ENCODE assay signal across 10 mouse cellular contexts in the genomic region with DNA sequence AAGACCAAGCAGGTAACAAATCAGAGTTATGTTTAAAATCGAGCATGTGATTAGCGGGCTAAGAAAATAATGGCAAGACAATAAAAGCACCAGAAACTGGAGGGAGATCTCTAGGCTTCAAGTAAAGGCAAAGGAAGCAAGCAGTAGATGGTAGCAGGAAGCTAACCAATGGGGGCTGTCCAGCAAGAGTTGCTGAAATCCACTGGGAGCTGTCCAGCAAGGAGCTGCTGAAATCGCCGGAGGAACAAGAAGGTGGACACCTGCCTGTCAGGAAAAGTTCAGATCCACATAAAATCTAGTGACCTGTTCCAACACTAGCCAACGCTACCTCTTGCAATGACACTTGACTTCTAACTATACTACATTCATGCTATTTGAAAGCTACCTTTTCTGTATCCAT. TPM values are rescaled to one million over a fixed set of nuclear protein-coding genes. Genes with fewer than 3 reads are reported as not detected.
DNase-seq lines count a peak whose midpoint lies in the region; TF ChIP-seq lines count a peak whose summit lies in the region.
"Had no signal": no experiment of that assay in that cellular context is flagged by ENCODE, and none has a peak within 500 bp of the region (broad histone marks: within the 10 kb centered on the region; RNA-seq: fewer than 3 reads in every experiment).

No protein-coding gene starts in this region.

- no peaks in the 10 kb centered on the region for H3K36me3 ChIP-seq in heart, embryonic 10.5 days
- H3K36me3 ChIP-seq in MEL (ENCODE audit: control insufficient read depth in 1 of 2, insufficient read depth in 2 of 2, low read length in 2 of 2) = no peaks in the 10 kb centered on the region
- H3K36me3 ChIP-seq in thymus, adult 2 months (ENCODE audit: control insufficient read depth, insufficient read depth, low read length) = no peaks in the 10 kb centered on the region
- H3K36me3 ChIP-seq: neural tube, embryonic 13.5 days had no signal

- no peaks in the 10 kb centered on the region for H3K79me2 ChIP-seq in MEL (ENCODE audit: control insufficient read depth, insufficient read depth, low read length, poor library complexity)

- no peaks in the 10 kb centered on the region for H3K27me3 ChIP-seq in heart, embryonic 10.5 days (ENCODE audit: insufficient read depth, poor library complexity, severe bottlenecking)
- peaks cover 0 to 2% of the 10 kb centered on the region in 2 experiments; a peak in 2 of 4 replicates for H3K27me3 ChIP-seq in MEL (ENCODE audit: control insufficient read depth in 1 of 2, insufficient read depth in 2 of 2, low read length in 2 of 2)
- H3K27me3 ChIP-seq in thymus, adult 2 months (ENCODE audit: control insufficient read depth, insufficient read depth, low read length) = no peaks in the 10 kb centered on the region
- H3K27me3 ChIP-seq: neural tube, embryonic 13.5 days had no signal

- TF ChIP-seq CTCF in MEL (IDR thresholded peaks at IDR 0.05 in 2 of 3, conservative IDR thresholded peaks at IDR 0.05 in 1 of 3; ENCODE audit: control insufficient read depth in 1 of 3, insufficient read depth in 1 of 3, low read depth in 2 of 3, low read length in 3 of 3, poor library complexity in 1 of 3, severe bottlenecking in 1 of 3) = no peak
- TF ChIP-seq CTCF in thymus, adult 2 months (IDR thresholded peaks at IDR 0.05; ENCODE audit: borderline replicate concordance, control insufficient read depth, extremely low read depth, insufficient read depth, low read length, poor library complexity) = no peak

- H3K4me1 ChIP-seq in heart, embryonic 10.5 days = no peaks in the 10 kb centered on the region
- no peaks in the 10 kb centered on the region for H3K4me1 ChIP-seq in MEL (ENCODE audit: control insufficient read depth in 1 of 2, insufficient read depth in 2 of 2, low read length in 2 of 2)
- H3K4me1 ChIP-seq in thymus, adult 2 months (replicated peaks; ENCODE audit: control insufficient read depth, insufficient read depth, low read length) = no peaks in the 10 kb centered on the region
- H3K4me1 ChIP-seq: neural tube, embryonic 13.5 days had no signal

- H3K4me3 ChIP-seq in heart, embryonic 10.5 days = no peak overlapping the region
- no peak overlapping the region for H3K4me3 ChIP-seq in MEL (ENCODE audit: control insufficient read depth in 1 of 2, insufficient read depth in 1 of 2, low read depth in 2 of 2, low read length in 2 of 2)
- no peak overlapping the region for H3K4me3 ChIP-seq in thymus, adult 2 months (ENCODE audit: control insufficient read depth, insufficient read depth, low read length)
- H3K4me3 ChIP-seq: neural tube, embryonic 13.5 days had no signal

- no peak for TF ChIP-seq RAD21 in MEL (IDR thresholded peaks at IDR 0.05; ENCODE audit: low read depth, low read length)

- no peak for TF ChIP-seq POLR2A in MEL (IDR thresholded peaks at IDR 0.05; ENCODE audit: control insufficient read depth in 1 of 2, insufficient read depth in 1 of 2, low read depth in 1 of 2, low read length in 2 of 2, poor library complexity in 1 of 2)
- TF ChIP-seq POLR2A in thymus, adult 2 months (IDR thresholded peaks at IDR 0.05; ENCODE audit: control insufficient read depth, extremely low read depth, insufficient read depth, low read length, poor library complexity) = no peak

- intact Hi-C loops in heart, postnatal 36 days (cut with DNase I) = no loop called here
- intact Hi-C loops in left cerebral cortex, postnatal 25 days (cut with DNase I) = no loop called here

- peak; percentile 85 for DNase-seq in heart, embryonic 10.5 days (ENCODE audit: low spot score)
- no peak for DNase-seq in heart, adult 9 months (ENCODE audit: low spot score in 2 of 2)
- DNase-seq in MEL (ENCODE audit: low read depth, low spot score) = peak; percentile 70
- peak; percentile 22 to 53 for DNase-seq in heart, postnatal 36 days
- DNase-seq in lung, postnatal 4 days = peak; percentile 36 to 63
- DNase-seq in left cerebral cortex, postnatal 25 days (ENCODE audit: low spot score in 2 of 2) = no peak
- DNase-seq in layer of hippocampus, adult 18-20 months (ENCODE audit: low spot score in 2 of 2) = no peak
- DNase-seq in thymus, adult 2 months = no peak

- H3K27ac ChIP-seq in heart, embryonic 10.5 days = no peak overlapping the region
- no peak overlapping the region for H3K27ac ChIP-seq in MEL (ENCODE audit: control insufficient read depth, low read depth, low read length)
- H3K27ac ChIP-seq in thymus, adult 2 months (ENCODE audit: control insufficient read depth, insufficient read depth, low read length) = no peak overlapping the region
- H3K27ac ChIP-seq: neural tube, embryonic 13.5 days had no signal

- WGBS in heart, embryonic 10.5 days = 16% methylated on average over 5 of the region's 5 CpGs
- WGBS in thymus, adult 2 months = 31% methylated on average over 5 of the region's 5 CpGs

- no peak overlapping the region for H3K9ac ChIP-seq in MEL (ENCODE audit: control insufficient read depth, low read depth, low read length, poor library complexity, severe bottlenecking)
- H3K9ac ChIP-seq: neural tube, embryonic 13.5 days had no signal

- no peak for TF ChIP-seq EP300 in MEL (IDR thresholded peaks at IDR 0.05; ENCODE audit: low read depth in 1 of 2, low read length in 2 of 2)

- H3K9me3 ChIP-seq in heart, embryonic 10.5 days = no peaks in the 10 kb centered on the region
- no peaks in the 10 kb centered on the region for H3K9me3 ChIP-seq in MEL (replicated peaks; ENCODE audit: insufficient read depth, low read length)
- H3K9me3 ChIP-seq: neural tube, embryonic 13.5 days had no signal

TF ChIP-seq in MEL, 35 proteins besides CTCF, POLR2A, EP300 and RAD21:
- TF ChIP-seq POLR2AphosphoS2 (IDR thresholded peaks at IDR 0.05; ENCODE audit: low read length) (no peak), KAT2A (conservative IDR thresholded peaks at IDR 0.05; ENCODE audit: low read depth, low read length) (no peak), GATA1 (IDR thresholded peaks at IDR 0.05; ENCODE audit: low read depth, low read length) (no peak), POLR2AphosphoS5 (IDR thresholded peaks at IDR 0.05; ENCODE audit: borderline replicate concordance, low read depth, low read length) (no peak), TAL1 (IDR thresholded peaks at IDR 0.05; ENCODE audit: low read length) (no peak), E2F4 (IDR thresholded peaks at IDR 0.05; ENCODE audit: borderline replicate concordance, low read depth, low read length) (no peak), JUND (IDR thresholded peaks at IDR 0.05; ENCODE audit: low read depth, low read length) (no peak), MAZ (IDR thresholded peaks at IDR 0.05; ENCODE audit: low read depth, low read length) (no peak), HCFC1 (IDR thresholded peaks at IDR 0.05; ENCODE audit: low read depth, low read length) (0 out of 2 replicates have a peak, but pooled peaks have one; percentile 14), USF1 (IDR thresholded peaks at IDR 0.05; ENCODE audit: low read depth, low read length) (no peak), ETS1 (IDR thresholded peaks at IDR 0.05; ENCODE audit: low read depth, low read length) (no peak), BHLHE40 (IDR thresholded peaks at IDR 0.05; ENCODE audit: borderline replicate concordance, low read depth, low read length) (no peak), NRF1 (IDR thresholded peaks at IDR 0.05; ENCODE audit: insufficient read depth, low read depth, low read length, poor library complexity, severe bottlenecking) (no peak), CHD1 (IDR thresholded peaks at IDR 0.05; ENCODE audit: low read depth, low read length) (no peak), MEF2A (IDR thresholded peaks at IDR 0.05; ENCODE audit: extremely low read depth, insufficient replicate concordance, low read depth, low read length, poor library complexity, severe bottlenecking) (no peak), SMC3 (IDR thresholded peaks at IDR 0.05; ENCODE audit: low read depth, low read length) (no peak; the same call in 1 of the 2 replicates), CHD2 (IDR thresholded peaks at IDR 0.05; ENCODE audit: low read length) (no peak), MYC (IDR thresholded peaks at IDR 0.05; ENCODE audit: low read depth, low read length) (no peak), ZMIZ1 (IDR thresholded peaks at IDR 0.05; ENCODE audit: low read depth, low read length) (no peak), SIN3A (IDR thresholded peaks at IDR 0.05; ENCODE audit: low read length) (peak; percentile 98), GABPA (IDR thresholded peaks at IDR 0.05; ENCODE audit: low read depth, low read length) (no peak), USF2 (IDR thresholded peaks at IDR 0.05; ENCODE audit: borderline replicate concordance in 1 of 2, insufficient read depth in 1 of 2, low read depth in 1 of 2, low read length in 2 of 2) (no peak), UBTF (IDR thresholded peaks at IDR 0.05; ENCODE audit: borderline replicate concordance, insufficient read depth, low read depth, low read length) (no peak), MXI1 (IDR thresholded peaks at IDR 0.05; ENCODE audit: low read depth, low read length) (peak; percentile 76)

RNA-seq across cellular contexts. Expression of a gene that starts 7.3 kb away (rescaled TPM):
- not detected in 2 replicates for polyA plus RNA-seq in heart, embryonic 10.5 days (2016; fragmentation: Nextera tagmentation; extraction: Ambion mirVana)
- total RNA-seq in MEL (2012; rRNA removed) = 0.04 TPM in 1 of 2 replicates, not detected in the other
- polyA plus RNA-seq in MEL (2012; ENCODE audit: insufficient read depth in 1 of 2, insufficient read length in 2 of 2, low read depth in 1 of 2, low replicate concordance in 2 of 2, missing spikeins in 1 of 2) = not detected
- not detected for total RNA-seq in heart, postnatal 36 days (2021)
- total RNA-seq in left cerebral cortex, postnatal 25 days (2021) = under 1 TPM; 0.21 to 0.25 TPM
- total RNA-seq in layer of hippocampus, adult 18-20 months (2021) = under 1 TPM; 0.22 to 0.28 TPM
- not detected in 2 replicates for polyA plus RNA-seq in thymus, adult 2 months (2012; rRNA removed)
- polyA plus RNA-seq: heart, embryonic 14.5 days had no signal

Comparison
In these comparisons a context has a peak if more than half of its experiments do, and no peak if none do; other contexts are left out.
1. DNase-seq: peak in heart, embryonic 10.5 days (single experiment), MEL (single experiment), heart, postnatal 36 days (2 of 2) and lung, postnatal 4 days (2 of 2); none in heart, adult 9 months (0 of 2), left cerebral cortex, postnatal 25 days (0 of 2), layer of hippocampus, adult 18-20 months (0 of 2) and thymus, adult 2 months (single experiment).